Mouse (Mus musculus): Measurements from ENCODE around the gene Tbk1.

DNA sequence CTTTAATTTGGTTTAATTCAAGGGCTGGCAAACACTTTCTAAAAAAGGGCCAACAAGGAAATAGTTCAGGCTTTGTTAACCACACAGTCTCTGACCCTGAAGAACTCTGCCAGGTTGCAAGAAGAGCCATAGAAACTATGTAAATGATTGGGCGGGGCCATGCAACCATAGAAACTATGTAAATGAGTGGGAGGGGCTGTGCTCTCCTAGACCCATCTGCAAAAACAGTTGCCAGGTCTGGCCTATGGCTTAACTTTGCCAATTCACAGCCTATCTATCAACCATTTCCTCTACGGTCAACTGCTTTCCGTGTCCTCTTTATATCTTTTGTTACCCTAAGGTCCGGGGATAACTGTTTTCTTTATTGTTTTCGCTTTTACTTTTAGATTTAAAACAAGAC is 85.4 kb downstream of the Tbk1 start:
- TF ChIP-seq CTCF (IDR thresholded peaks at IDR 0.05), result no peak
- no peak for TF ChIP-seq EP300 (IDR thresholded peaks at IDR 0.05)

All from lung, postnatal 0 days (tissue).